Comparison of ENCODE assay signal across 9 mouse cellular contexts in genomic region chr14:54260196-54260595, GRCm38 (mm10). TPM values are rescaled to one million over a fixed set of nuclear protein-coding genes. Genes with fewer than 3 reads are reported as not detected.
DNase-seq lines count a peak whose midpoint lies in the region; ATAC-seq lines count a peak whose summit lies in the region.
"Had no signal": no experiment of that assay in that cellular context is flagged by ENCODE, and none has a peak within 500 bp of the region (broad histone marks: within the 10 kb centered on the region; RNA-seq: fewer than 3 reads in every experiment).

No protein-coding gene starts in this region.

- peak overlapping the region; percentile 64 for H3K4me2 ChIP-seq in forebrain, embryonic 14.5 days (ENCODE audit: low read length)
- H3K4me2 ChIP-seq in liver, embryonic 12.5 days, result peak overlapping the region; percentile 89

- DNase-seq in cerebellum, postnatal 10 days, result peak; percentile 28 to 36
- no peak for DNase-seq in cerebellum, postnatal 4 days (ENCODE audit: low spot score in 2 of 2)
- DNase-seq in 3T3-L1 (ENCODE audit: low read depth, low spot score), result peak; percentile 64
- no peak for DNase-seq in forebrain, embryonic 14.5 days (ENCODE audit: low spot score)
- DNase-seq in frontal cortex, postnatal 14 days (ENCODE audit: low spot score in 2 of 2), result no peak
- no peak for DNase-seq in gastrocnemius, postnatal 25 days
- DNase-seq in left cerebral cortex, adult 8-10 months (ENCODE audit: low spot score in 2 of 2), result no peak

- no peaks in the 10 kb centered on the region for H3K9me3 ChIP-seq in forebrain, embryonic 14.5 days (replicated peaks; ENCODE audit: control insufficient read depth, low read length)
- H3K9me3 ChIP-seq in liver, embryonic 12.5 days (replicated peaks), result no peaks in the 10 kb centered on the region

- H3K9ac ChIP-seq in forebrain, embryonic 14.5 days (ENCODE audit: low read length), result no peak overlapping the region
- H3K9ac ChIP-seq in liver, embryonic 12.5 days, result no peak overlapping the region

- no peaks in the 10 kb centered on the region for H3K27me3 ChIP-seq in forebrain, embryonic 14.5 days (replicated peaks; ENCODE audit: control insufficient read depth, insufficient read depth, low read length)
- peaks cover 10% of the 10 kb centered on the region; the same call in 1 of the 2 replicates for H3K27me3 ChIP-seq in liver, embryonic 12.5 days (replicated peaks)
- H3K27me3 ChIP-seq: CH12.LX had no signal

- 78% methylated on average over 2 of the region's 2 CpGs for WGBS in forebrain, embryonic 14.5 days
- 56% methylated on average over 2 of the region's 2 CpGs for WGBS in liver, embryonic 12.5 days (ENCODE audit: insufficient replicate concordance)

- no peak for ATAC-seq in forebrain, embryonic 14.5 days
- ATAC-seq in liver, embryonic 12.5 days, result no peak

- H3K36me3 ChIP-seq in forebrain, embryonic 14.5 days (ENCODE audit: control insufficient read depth, insufficient read depth, low read length), result 0 out of 2 replicates have a peak, but pooled peaks cover 3% of the 10 kb centered on the region
- H3K36me3 ChIP-seq in liver, embryonic 12.5 days, result peaks cover 14% of the 10 kb centered on the region

- H3K4me3 ChIP-seq in forebrain, embryonic 14.5 days (ENCODE audit: low read depth, low read length), result no peak overlapping the region; the same call in 1 of the 2 replicates
- peak overlapping the region; percentile 68 for H3K4me3 ChIP-seq in liver, embryonic 12.5 days

- H3K4me1 ChIP-seq in forebrain, embryonic 14.5 days (ENCODE audit: control insufficient read depth, insufficient read depth, low read length), result peaks cover 6% of the 10 kb centered on the region; the same call in 1 of the 2 replicates
- peaks cover 33% of the 10 kb centered on the region for H3K4me1 ChIP-seq in liver, embryonic 12.5 days

- no peak overlapping the region for H3K27ac ChIP-seq in forebrain, embryonic 14.5 days (ENCODE audit: low read depth, low read length)
- no peak overlapping the region for H3K27ac ChIP-seq in liver, embryonic 12.5 days

RNA-seq across cellular contexts. Expression of gene Abhd4, which starts 6.2 kb away (rescaled TPM):
- polyA plus RNA-seq in forebrain, embryonic 14.5 days (2014; fragmentation: Nextera tagmentation; extraction: Ambion mirVana), result 61.7 and 63.6 TPM in 2 replicates
- polyA plus RNA-seq in liver, embryonic 12.5 days (2016; fragmentation: Nextera tagmentation; extraction: Ambion mirVana), result 18.8 and 22.0 TPM in 2 replicates
- total RNA-seq in gastrocnemius, postnatal 25 days (2021), result 10 to 100 TPM; 17.6 to 17.9 TPM
- total RNA-seq in left cerebral cortex, adult 8-10 months (2022), result 10 to 100 TPM; 53.6 to 66.2 (median 59.0) TPM

RNA-seq across cellular contexts. Expression of gene Dad1, which starts 6.3 kb away (rescaled TPM):
- 310 and 372 TPM in 2 replicates for polyA plus RNA-seq in forebrain, embryonic 14.5 days (2014; fragmentation: Nextera tagmentation; extraction: Ambion mirVana)
- 234 and 237 TPM in 2 replicates for polyA plus RNA-seq in liver, embryonic 12.5 days (2016; fragmentation: Nextera tagmentation; extraction: Ambion mirVana)
- 10 to 100 TPM; 61.6 to 75.4 TPM for total RNA-seq in gastrocnemius, postnatal 25 days (2021)
- 100 to 1,000 TPM; 107 to 115 (median 113) TPM for total RNA-seq in left cerebral cortex, adult 8-10 months (2022)

RNA-seq across cellular contexts. Expression of gene Olfr49, which starts 24.5 kb away (rescaled TPM):
- polyA plus RNA-seq in forebrain, embryonic 14.5 days (2014; fragmentation: Nextera tagmentation; extraction: Ambion mirVana), result not detected in 2 replicates
- not detected in 2 replicates for polyA plus RNA-seq in liver, embryonic 12.5 days (2016; fragmentation: Nextera tagmentation; extraction: Ambion mirVana)
- not detected for total RNA-seq in gastrocnemius, postnatal 25 days (2021)
- not detected for total RNA-seq in left cerebral cortex, adult 8-10 months (2022)
- total RNA-seq: CH12.LX had no signal

Comparison
In these comparisons a context has a peak if more than half of its experiments do, and no peak if none do; other contexts are left out.
1. DNase-seq: peak in cerebellum, postnatal 10 days (2 of 2) and 3T3-L1 (single experiment); none in cerebellum, postnatal 4 days (0 of 2), forebrain, embryonic 14.5 days (single experiment), frontal cortex, postnatal 14 days (0 of 2), gastrocnemius, postnatal 25 days (single experiment) and left cerebral cortex, adult 8-10 months (0 of 2).